ENCODE assay signal across 8 mouse cellular contexts in genomic region chr12:112952433-112952832, GRCm38 (mm10). TPM values are rescaled to one million over a fixed set of nuclear protein-coding genes. Genes with fewer than 3 reads are reported as not detected.
A peak's percentile ranks its signal among the peaks of the same experiment; 100 is the strongest.
DNase-seq lines count a peak whose midpoint lies in the region; ATAC-seq and TF ChIP-seq lines count a peak whose summit lies in the region.

No protein-coding gene starts in this region.

- intact Hi-C loops in heart, adult 2 months (cut with DNase I), result loop anchor here (5.0 kb wide), 1 partner anchor 190 kb away; the partner anchor contains the start of gene Crip2
- intact Hi-C loops in left cerebral cortex, postnatal 36 days (cut with DNase I), result no loop called here

- TF ChIP-seq CTCF in heart, adult 2 months (IDR thresholded peaks at IDR 0.05), result no peak
- TF ChIP-seq CTCF in stomach, postnatal 0 days (IDR thresholded peaks at IDR 0.05; ENCODE audit: low read depth), result no peak

- ATAC-seq in kidney, embryonic 16.5 days (ENCODE audit: low FRiP score, low TSS enrichment), result no peak
- ATAC-seq in stomach, postnatal 0 days (ENCODE audit: low FRiP score, low TSS enrichment), result peak; percentile 78

- no peak overlapping the region for H3K4me3 ChIP-seq in heart, adult 2 months
- H3K4me3 ChIP-seq in kidney, embryonic 16.5 days (ENCODE audit: low read length), result no peak overlapping the region
- no peak overlapping the region for H3K4me3 ChIP-seq in stomach, postnatal 0 days (ENCODE audit: low read depth, low read length)

- TF ChIP-seq EP300 in heart, adult 2 months (IDR thresholded peaks at IDR 0.05; ENCODE audit: insufficient read depth, low read depth, low read length), result no peak; the same call in 1 of the 2 replicates
- no peak for TF ChIP-seq EP300 in stomach, postnatal 0 days (optimal IDR thresholded peaks at IDR 0.05)

- no peaks in the 10 kb centered on the region for H3K36me3 ChIP-seq in heart, adult 2 months (ENCODE audit: control insufficient read depth, insufficient read depth, low read length)
- 0 out of 2 replicates have a peak, but pooled peaks cover 2% of the 10 kb centered on the region for H3K36me3 ChIP-seq in kidney, embryonic 16.5 days (ENCODE audit: insufficient read depth, low read length)
- H3K36me3 ChIP-seq in stomach, postnatal 0 days (ENCODE audit: control insufficient read depth, insufficient read depth, low read length), result no peaks in the 10 kb centered on the region

- DNase-seq in thymus, postnatal 4 days, result peak; percentile 25
- DNase-seq in thymus, postnatal 36 days, result no peak
- peak; percentile 69 to 79 for DNase-seq in heart, adult 2 months
- DNase-seq in stomach, postnatal 0 days (ENCODE audit: low spot score), result peak; percentile 88
- no peak for DNase-seq in spleen, postnatal 4 days (ENCODE audit: low spot score in 2 of 2)
- DNase-seq in spleen, postnatal 10 days (ENCODE audit: low spot score in 2 of 2), result no peak
- DNase-seq in left cerebral cortex, postnatal 36 days (ENCODE audit: low spot score in 2 of 2), result no peak

- no peaks in the 10 kb centered on the region for H3K9me3 ChIP-seq in kidney, embryonic 16.5 days (ENCODE audit: low read length)
- H3K9me3 ChIP-seq in stomach, postnatal 0 days (ENCODE audit: control insufficient read depth, low read length), result no peaks in the 10 kb centered on the region

- no peaks in the 10 kb centered on the region for H3K27me3 ChIP-seq in heart, adult 2 months (ENCODE audit: control insufficient read depth, insufficient read depth, low read length)
- H3K27me3 ChIP-seq in kidney, embryonic 16.5 days (ENCODE audit: insufficient read depth, low read length), result no peaks in the 10 kb centered on the region
- no peaks in the 10 kb centered on the region for H3K27me3 ChIP-seq in stomach, postnatal 0 days (ENCODE audit: control insufficient read depth, insufficient read depth, low read length)

- peak overlapping the region; percentile 12 for H3K27ac ChIP-seq in heart, adult 2 months
- H3K27ac ChIP-seq in kidney, embryonic 16.5 days (ENCODE audit: low read length), result peak overlapping the region; percentile 43; the same call in 1 of the 2 replicates
- peak overlapping the region; percentile 70 for H3K27ac ChIP-seq in stomach, postnatal 0 days (replicated peaks)

- no peak overlapping the region for H3K9ac ChIP-seq in heart, adult 2 months (ENCODE audit: low read depth, low read length)
- H3K9ac ChIP-seq in kidney, embryonic 16.5 days (replicated peaks; ENCODE audit: low read length), result 0 out of 2 replicates have a peak overlapping the region, but pooled peaks have one; percentile 13
- H3K9ac ChIP-seq in stomach, postnatal 0 days (ENCODE audit: low read length), result no peak overlapping the region

- H3K4me2 ChIP-seq in kidney, embryonic 16.5 days (replicated peaks; ENCODE audit: low read depth, low read length), result no peak overlapping the region
- no peak overlapping the region for H3K4me2 ChIP-seq in stomach, postnatal 0 days (replicated peaks; ENCODE audit: low read depth)

- peaks cover 23% of the 10 kb centered on the region for H3K4me1 ChIP-seq in heart, adult 2 months (ENCODE audit: control insufficient read depth, insufficient read depth, low read length)
- peaks cover 39% of the 10 kb centered on the region for H3K4me1 ChIP-seq in kidney, embryonic 16.5 days (ENCODE audit: insufficient read depth, low read length)
- H3K4me1 ChIP-seq in stomach, postnatal 0 days (replicated peaks; ENCODE audit: control insufficient read depth, insufficient read depth), result 0 out of 2 replicates have a peak, but pooled peaks cover 6% of the 10 kb centered on the region

- 5% methylated on average over 8 of the region's 8 CpGs for WGBS in heart, adult 2 months
- WGBS in kidney, embryonic 16.5 days, result 25% methylated on average over 8 of the region's 8 CpGs
- 53% methylated on average over 8 of the region's 8 CpGs for WGBS in stomach, postnatal 0 days

- 0 out of 2 replicates have a peak, but pooled peaks have one; percentile 13 for TF ChIP-seq POLR2A in heart, adult 2 months (IDR thresholded peaks at IDR 0.05; ENCODE audit: insufficient read depth, low read depth, low read length)

- no peaks in the 10 kb centered on the region for H3K79me2 ChIP-seq in heart, adult 2 months (replicated peaks; ENCODE audit: control insufficient read depth, insufficient read depth, low read length)

RNA-seq across cellular contexts. Expression of gene Nudt14, which starts 10.5 kb away (rescaled TPM):
- 1 to 10 TPM; 5.7 to 8.6 TPM for total RNA-seq in heart, adult 2 months (2021)
- 11.4 and 14.8 TPM in 2 replicates for polyA plus RNA-seq in heart, adult 2 months (2012; rRNA removed)
- polyA plus RNA-seq in kidney, embryonic 16.5 days (2015; fragmentation: Nextera tagmentation; extraction: Ambion mirVana), result 99.1 and 104 TPM in 2 replicates
- polyA plus RNA-seq in stomach, postnatal 0 days (2015; fragmentation: Nextera tagmentation; extraction: Ambion mirVana), result 78.6 and 82.7 TPM in 2 replicates
- total RNA-seq in left cerebral cortex, postnatal 36 days (2021), result 10 to 100 TPM; 11.0 to 12.3 TPM

RNA-seq across cellular contexts. Expression of gene Jag2, which starts 22.9 kb away (rescaled TPM):
- 10 to 100 TPM; 25.4 to 27.4 TPM for total RNA-seq in heart, adult 2 months (2021)
- 34.4 and 35.5 TPM in 2 replicates for polyA plus RNA-seq in heart, adult 2 months (2012; rRNA removed)
- 2.2 and 2.5 TPM in 2 replicates for polyA plus RNA-seq in kidney, embryonic 16.5 days (2015; fragmentation: Nextera tagmentation; extraction: Ambion mirVana)
- polyA plus RNA-seq in stomach, postnatal 0 days (2015; fragmentation: Nextera tagmentation; extraction: Ambion mirVana), result 3.2 and 4.5 TPM in 2 replicates
- total RNA-seq in left cerebral cortex, postnatal 36 days (2021), result 10 to 100 TPM; 47.9 to 61.7 TPM

RNA-seq across cellular contexts. Expression of gene Btbd6, which starts 23.8 kb away (rescaled TPM):
- 10 to 100 TPM; 21.8 to 24.3 TPM for total RNA-seq in heart, adult 2 months (2021)
- 26.7 and 27.4 TPM in 2 replicates for polyA plus RNA-seq in heart, adult 2 months (2012; rRNA removed)
- 29.4 and 30.6 TPM in 2 replicates for polyA plus RNA-seq in kidney, embryonic 16.5 days (2015; fragmentation: Nextera tagmentation; extraction: Ambion mirVana)
- 17.1 and 19.7 TPM in 2 replicates for polyA plus RNA-seq in stomach, postnatal 0 days (2015; fragmentation: Nextera tagmentation; extraction: Ambion mirVana)
- total RNA-seq in left cerebral cortex, postnatal 36 days (2021), result 10 to 100 TPM; 59.3 to 74.3 TPM

RNA-seq across cellular contexts. Expression of gene Brf1, which starts 48.1 kb away (rescaled TPM):
- 10 to 100 TPM; 22.3 to 25.1 TPM for total RNA-seq in heart, adult 2 months (2021)
- polyA plus RNA-seq in heart, adult 2 months (2012; rRNA removed), result 22.4 and 29.3 TPM in 2 replicates
- polyA plus RNA-seq in kidney, embryonic 16.5 days (2015; fragmentation: Nextera tagmentation; extraction: Ambion mirVana), result 70.1 and 71.5 TPM in 2 replicates
- polyA plus RNA-seq in stomach, postnatal 0 days (2015; fragmentation: Nextera tagmentation; extraction: Ambion mirVana), result 22.3 and 27.6 TPM in 2 replicates
- 10 to 100 TPM; 41.4 to 55.5 TPM for total RNA-seq in left cerebral cortex, postnatal 36 days (2021)

Comparison
In these comparisons a context has a peak if more than half of its experiments do, and no peak if none do; other contexts are left out.
1. DNase-seq: peak in thymus, postnatal 4 days (single experiment), heart, adult 2 months (2 of 2) and stomach, postnatal 0 days (single experiment); none in thymus, postnatal 36 days (0 of 2), spleen, postnatal 4 days (0 of 2), spleen, postnatal 10 days (0 of 2) and left cerebral cortex, postnatal 36 days (0 of 2).
2. H3K27ac ChIP-seq: peak in every context shown above with its lines; median percentile 70 in stomach, postnatal 0 days; 43 in kidney, embryonic 16.5 days; 12 in heart, adult 2 months.